Mouse (Mus musculus) thymus, adult 2 months (tissue): Measurements from ENCODE around the gene Cstad.

Source experiments
- CTCF ChIP-seq: fragments of 200-500 bp; IDR thresholded peaks from 2 replicates; pipeline ENCODE4 v1.5.1; 2012; ENCODE audit warnings: mild to moderate bottlenecking, control low read depth, low read length, moderate library complexity, borderline replicate concordance; ENCODE audit not compliant: control insufficient read depth, poor library complexity, insufficient read depth; ENCODE audit errors: extremely low read depth
- POLR2A ChIP-seq: fragments of 200-500 bp; IDR thresholded peaks from 2 replicates; pipeline ENCODE4 v1.6.1; 2012; ENCODE audit warnings: mild to moderate bottlenecking, low read length, control low read depth, moderate library complexity; ENCODE audit not compliant: control insufficient read depth, poor library complexity, insufficient read depth; ENCODE audit errors: extremely low read depth

GRCm38 (mm10) chr2:30587671-30588070 lies 7.2 kb upstream of the Cstad start:
- TF ChIP-seq CTCF (no peak), POLR2A (no peak)
